Mouse (Mus musculus) adrenal gland, postnatal 25 days (tissue): ENCODE data around the gene Lrpap1. TPM values are rescaled to one million over a fixed set of nuclear protein-coding genes. Genes with fewer than 3 reads are reported as not detected.

ENCODE experiments used
- DNase-seq: peaks from one replicate; pipeline ENCODE4 v3.0.0; 2021; ENCODE audit warnings: mixed read lengths
- long read RNA-seq: library from polyadenylated mRNA; stranded (forward); transcript quantifications from one replicate; pipeline ENCODE4 v2.0.0, GENCODE M21; 2021
- total RNA-seq: library from RNA; stranded (reverse); gene quantifications from 2 replicates; pipeline ENCODE4 v1.2.3, GENCODE M21; 2021

Lrpap1 gene
- total RNA-seq = 105 and 120 TPM in 2 replicates
- long read RNA-seq, transcript Lrpap1-201 (8 exons, 2,981 nt) = major isoform, 216 of 242 reads
- long read RNA-seq, partial matches to known transcripts = 7 of 242 reads
- long read RNA-seq, other reads (novel, unspliced or antisense) = 19 of 242 reads

DNA sequence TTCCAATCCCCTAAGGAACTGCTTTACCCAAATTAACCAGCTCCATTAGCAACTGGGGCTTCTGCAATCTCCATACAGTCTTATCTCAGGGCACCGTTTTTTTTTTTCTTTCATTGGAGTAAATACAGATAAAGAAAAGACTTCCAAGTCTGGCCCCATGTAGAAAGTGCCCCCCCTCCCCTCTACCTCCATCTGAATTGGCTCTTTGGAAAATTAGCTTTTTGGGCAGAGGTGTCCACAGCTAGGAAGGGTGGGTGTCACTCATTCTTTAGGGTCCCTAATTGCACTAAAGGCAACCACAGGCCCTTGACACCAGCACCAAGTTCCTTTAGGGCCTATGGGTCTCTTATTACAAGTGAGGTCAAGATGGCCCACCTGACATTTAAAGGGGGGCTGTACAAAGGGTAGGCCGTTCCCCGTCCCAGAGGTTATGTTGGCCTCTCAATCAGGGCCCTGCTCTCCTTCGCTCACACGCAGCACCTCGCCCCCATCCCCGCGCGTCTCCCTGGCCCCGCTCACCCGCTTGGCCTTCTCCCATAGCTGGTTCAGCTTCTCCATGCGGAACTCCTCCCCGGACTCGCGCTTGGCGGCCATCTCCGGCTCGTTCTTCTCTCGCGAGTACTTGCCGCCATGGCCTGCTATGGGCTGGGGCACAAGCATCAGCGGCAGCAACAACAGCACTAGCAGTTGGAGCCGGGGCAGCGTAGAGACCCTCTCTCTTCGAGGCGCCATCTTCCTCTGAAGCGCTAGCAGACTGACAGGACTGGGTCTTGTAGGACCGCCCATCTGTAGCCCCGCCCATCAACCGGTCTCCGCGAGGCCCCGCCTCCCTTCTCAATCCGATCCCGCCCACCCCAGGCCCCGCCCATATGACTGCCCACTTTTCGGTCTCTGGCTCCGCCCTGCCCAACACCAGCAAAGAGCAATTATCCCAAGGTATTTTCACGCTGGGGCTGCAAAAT lies at the start of gene Lrpap1:
Lrpap1 (minus strand) TSS at position 807 of the 962 bp plus-strand sequence.
- peak; percentile 92 for DNase-seq

DNA sequence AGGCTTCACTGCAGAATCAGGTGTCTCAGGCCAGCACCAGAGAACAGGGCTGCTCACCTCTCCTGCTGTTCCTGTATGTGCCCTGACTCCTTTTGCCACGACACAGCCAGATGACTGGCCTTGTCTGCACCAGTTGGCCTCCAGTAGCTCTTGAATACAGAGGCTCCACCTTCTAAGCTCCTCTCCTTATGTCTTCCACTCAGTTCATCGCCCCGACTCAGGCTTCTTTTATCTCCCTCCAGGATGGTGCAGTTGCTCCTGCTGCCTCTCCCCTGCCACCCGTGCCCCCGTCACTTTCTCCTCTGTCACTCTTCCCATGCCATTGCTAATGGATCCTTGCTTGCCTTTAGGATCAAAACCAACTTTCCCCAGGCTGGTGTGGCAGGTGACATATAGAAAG lies 44.4 kb upstream of the Lrpap1 start:
- DNase-seq = no peak

DNA sequence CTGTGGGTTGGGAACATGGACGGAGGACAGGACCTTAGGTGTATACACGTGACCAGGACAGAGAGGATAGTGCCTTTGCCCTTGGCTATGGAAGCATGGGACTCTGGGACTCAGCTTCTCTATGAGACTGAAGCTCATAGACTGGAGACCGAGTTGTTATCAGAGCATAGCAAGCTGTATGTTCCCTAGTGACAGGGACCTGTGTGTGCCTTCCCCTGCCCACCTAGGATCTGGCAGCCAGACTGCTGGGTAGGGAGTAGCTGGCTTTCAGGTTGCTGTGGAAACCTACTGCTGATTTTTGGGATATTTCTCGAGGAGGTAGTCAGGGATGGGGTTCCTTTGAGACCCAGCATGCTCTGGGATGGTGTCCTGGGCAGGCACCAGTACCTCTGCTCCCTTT lies 44.0 kb upstream of the Lrpap1 start:
- DNase-seq = no peak

DNA sequence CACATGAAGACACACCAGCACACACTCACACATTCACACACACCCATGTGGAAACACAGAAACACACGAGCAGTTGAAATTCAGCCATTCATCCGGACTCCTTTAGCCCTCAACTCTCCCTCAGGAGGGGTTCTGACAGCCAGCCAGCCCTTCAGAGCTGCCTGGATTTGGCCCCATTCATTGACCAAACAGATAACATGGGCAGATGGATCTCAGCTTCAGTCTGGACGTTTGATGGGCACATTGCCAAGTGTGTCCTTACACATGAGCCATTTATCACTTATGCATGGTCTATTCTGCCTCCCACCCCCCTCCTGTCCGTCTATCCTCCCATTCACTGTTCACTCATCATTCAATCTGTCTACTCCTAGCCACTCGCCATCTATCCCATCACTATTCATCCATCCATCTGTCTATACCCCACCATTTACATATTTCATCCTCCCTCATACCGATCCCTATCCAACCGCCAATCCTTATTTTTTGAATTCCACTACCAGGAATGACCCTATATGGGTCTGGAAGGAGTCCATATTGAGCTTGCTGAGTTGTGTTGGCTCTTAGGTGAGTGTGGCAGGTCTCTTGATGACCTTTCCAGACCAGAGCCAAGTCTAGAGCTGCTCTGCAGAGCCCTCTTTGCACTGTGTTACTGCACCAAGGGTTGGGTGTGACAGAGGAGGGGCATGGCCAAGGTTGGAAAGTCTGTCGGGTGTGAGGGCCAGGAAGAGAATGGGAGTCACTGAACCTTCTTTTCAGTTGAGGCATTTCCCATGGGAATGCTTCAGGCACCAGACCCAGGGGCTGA lies 42.6 kb upstream of the Lrpap1 start:
- DNase-seq = no peak

DNA sequence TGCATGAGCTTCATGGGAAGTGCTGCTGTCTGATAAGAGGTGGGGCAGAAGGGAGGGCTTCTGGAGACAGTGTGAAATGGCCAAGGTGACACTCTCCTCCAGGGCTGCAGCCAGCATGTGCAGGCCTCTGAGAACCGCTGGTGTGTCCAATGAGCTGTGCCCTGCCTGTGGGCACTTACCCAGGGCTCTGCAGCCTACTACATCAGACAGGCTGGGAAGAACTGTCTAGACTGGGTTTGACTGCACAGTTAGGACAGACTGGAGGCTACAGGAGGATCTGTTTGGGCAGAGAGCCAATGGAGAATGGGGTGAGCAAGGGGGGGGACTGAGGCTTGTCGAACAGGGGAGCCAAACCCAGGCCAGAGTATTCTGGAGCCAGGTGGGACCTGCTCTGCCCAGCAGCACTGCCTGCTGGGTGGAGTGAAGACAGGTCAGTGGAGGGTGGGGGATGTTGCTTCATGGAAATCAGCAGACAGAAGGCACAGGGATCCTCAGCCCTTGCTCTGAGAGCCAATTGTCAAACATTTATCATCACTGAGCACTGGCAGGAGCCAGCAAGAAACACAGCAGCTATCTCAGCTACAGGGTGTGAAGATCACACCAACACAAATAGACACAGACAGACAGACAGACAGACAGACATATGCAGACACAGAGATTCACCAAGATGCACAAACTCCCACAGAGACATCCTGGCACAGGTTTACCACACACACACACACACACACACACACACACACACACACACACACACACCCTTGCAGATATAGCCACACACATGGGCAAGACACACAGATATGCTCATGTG lies 41.8 kb upstream of the Lrpap1 start:
- DNase-seq = no peak

DNA sequence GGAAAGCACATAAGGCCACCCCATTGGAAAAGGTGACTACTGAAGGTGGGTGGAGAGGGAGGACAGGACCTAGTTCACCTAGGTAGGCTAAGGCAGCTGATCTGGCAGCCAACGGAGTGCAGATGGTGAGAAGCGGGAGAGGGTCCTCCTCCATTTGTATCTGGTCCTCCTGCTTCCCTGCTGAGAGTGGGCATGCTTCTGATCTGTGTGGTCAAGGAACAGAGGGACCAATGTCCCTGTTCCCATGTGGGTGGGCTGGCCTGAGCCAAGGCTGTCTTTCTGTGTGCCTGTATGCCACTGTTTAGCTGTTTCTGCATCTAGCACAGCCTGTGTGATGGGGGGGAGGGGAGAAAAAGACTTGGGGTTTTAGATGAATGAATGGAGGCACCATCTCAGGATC lies 41.2 kb upstream of the Lrpap1 start:
- no peak for DNase-seq

DNA sequence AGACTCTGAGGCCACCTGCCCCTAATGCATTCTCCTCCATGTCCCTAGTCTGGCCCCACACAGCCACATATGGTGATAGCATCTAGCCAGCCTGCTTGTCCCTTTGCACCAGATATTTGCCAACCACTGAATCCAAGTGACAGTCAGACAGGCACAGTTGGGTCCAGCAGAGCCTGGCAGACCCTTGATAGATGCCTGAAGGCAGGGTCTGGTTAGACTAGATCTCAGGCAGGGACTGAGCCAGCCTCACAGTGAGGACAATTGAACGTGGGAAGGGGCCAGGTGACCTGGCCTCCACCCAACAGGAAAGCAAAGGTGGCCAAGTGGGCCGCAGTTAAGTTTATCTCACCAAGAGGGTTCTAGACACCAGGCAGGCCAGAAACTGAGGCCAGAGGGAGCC lies 39.1 kb upstream of the Lrpap1 start:
- DNase-seq = no peak

DNA sequence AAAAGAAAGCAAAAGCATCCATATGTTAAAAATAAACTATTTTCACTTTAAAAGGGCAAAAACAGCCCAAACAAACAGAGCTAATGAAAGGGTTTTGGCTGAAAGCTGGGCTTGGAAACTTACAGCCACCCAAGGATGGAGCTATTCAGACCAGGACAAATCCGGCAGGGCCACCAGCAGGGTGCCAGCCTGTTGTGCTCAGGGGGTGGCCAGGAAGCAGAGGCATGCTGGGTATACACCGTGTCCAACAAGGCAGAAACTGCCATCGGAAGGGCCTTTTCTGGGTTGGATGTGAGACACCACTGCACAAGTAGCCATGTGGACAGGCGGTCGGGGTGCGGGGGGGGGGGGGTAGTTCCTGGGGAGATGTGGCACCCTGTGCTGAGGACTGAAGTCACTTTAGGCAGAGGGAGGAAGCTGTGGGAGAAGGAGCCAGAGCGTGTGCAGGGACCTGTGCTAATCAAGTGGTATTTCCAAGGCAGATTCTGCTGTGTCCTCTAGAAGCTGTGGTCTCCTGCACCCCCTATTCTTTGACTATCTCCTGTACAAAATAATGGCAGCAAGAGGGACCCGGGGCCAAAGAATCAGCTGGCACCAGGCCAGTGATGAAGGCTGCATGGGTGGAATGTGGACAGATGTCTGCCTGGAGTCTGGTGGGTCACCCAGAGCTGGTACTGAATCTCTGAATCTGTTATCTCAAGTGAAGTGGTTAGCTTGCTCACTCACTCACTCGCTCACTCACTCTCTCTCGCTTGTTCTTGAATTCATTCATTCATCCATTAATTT lies 38.1 kb upstream of the Lrpap1 start:
- DNase-seq = no peak

DNA sequence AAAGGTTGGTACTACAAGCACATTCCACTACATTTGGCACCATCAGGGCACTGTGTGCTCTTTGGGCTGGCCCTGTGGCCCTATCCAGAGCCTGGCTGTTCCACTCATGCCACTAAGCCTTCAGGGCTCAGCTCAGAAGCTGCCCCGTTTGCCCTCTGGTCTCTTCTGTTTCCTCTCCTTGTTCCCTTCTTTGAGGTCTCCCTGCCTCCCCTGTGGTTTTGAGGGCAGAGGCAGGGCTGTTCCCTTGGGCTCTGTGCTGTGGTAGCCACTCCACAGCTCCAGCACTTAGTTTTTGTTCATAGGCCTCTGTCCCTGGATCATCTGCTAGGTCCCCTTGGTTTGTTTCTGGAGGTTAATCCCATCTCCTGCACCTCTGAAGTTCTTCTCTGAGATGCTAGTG lies 37.3 kb upstream of the Lrpap1 start:
- no peak for DNase-seq

DNA sequence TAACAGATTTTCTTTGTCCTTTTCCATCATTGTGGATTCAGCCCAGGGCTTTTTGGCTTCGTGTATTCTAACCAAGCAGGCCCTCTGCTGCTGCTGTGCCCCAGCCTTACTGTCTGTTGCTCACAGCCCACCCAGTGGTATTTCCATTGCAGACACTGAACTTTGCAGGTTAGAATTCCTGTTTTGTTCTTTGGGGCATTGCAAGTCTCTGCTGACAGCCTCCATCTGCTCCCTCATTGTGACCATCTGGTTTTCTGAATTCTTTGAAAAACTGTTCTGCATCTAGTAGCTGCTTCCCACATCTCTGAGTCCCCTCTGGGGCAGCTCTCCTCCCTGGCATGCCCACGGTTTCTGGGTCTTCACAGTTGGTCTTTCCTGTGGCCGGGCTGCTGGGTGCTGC lies 35.8 kb upstream of the Lrpap1 start:
- DNase-seq = no peak

DNA sequence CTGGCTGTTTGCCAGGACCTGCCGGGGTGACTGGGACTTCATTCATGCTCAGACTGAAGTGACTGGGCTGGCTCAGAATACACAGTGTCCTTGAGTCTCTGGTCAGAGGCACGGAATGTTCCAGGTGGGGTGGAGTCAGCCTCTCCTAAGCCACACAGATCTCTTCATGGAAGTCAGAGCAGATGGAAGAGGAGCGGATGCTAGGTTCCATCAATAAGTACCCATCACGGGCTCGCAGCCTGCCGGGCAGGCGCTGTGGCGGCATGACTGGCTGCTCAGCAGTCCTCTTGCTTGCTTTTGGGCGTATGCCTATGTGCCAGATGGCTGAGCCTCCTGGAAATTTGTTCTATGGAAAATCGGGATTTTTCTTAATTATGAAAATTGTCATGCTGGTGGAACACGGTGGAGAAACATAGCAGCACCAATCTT lies 32.6 kb upstream of the Lrpap1 start:
- peak; percentile 56 for DNase-seq

DNA sequence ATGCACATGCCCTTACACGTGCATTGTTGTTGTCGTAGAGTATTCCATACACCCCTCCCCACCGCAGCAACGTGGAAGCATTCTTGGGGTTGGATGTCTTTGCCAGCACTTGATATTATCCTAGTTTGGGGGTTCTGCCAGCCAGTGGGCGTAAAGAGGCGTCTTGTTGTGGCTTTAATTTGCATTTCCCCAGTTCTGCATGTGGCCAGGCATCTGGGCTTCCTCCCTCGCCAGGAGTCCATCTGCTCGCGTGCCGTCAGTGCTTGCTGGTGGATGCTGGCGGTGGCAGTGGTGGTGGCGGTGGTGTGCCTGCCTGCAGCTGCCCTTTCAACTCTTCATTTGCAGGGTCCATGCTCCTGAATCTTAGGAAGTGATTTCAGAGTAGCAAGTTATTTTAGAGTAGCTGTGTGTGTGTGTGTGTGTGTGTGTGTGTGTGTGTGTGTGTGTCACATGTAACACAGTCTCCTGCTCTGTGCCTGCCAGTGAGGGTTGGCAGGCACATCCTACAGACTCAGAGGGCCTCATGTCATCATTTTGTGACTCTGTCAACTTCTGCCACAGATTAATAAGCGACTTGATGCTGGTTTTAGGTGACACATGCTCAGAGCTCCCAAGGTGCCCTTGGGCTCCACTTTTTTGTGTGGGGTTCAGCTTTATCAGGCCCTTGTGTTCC lies 32.1 kb upstream of the Lrpap1 start:
- no peak for DNase-seq

DNA sequence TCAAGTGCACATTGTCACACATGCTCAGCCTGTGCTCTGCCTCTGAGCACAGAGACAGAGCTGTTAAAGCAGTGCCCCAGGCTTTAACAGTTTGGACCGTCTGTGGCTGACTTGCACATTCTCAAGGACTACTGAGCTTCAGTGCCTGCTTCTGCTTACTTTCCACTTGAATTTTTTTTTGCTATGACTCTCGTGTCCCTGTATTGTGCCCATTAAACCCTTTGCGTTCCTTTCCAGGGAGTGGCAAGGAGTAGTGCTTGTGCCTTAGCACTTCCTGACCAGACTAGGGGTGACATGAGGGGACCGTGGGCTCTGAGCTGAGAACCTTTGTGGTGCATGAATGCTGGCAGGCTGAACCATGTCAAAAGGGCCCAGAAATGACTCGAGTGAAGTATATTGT lies 30.3 kb upstream of the Lrpap1 start:
- DNase-seq = no peak

DNA sequence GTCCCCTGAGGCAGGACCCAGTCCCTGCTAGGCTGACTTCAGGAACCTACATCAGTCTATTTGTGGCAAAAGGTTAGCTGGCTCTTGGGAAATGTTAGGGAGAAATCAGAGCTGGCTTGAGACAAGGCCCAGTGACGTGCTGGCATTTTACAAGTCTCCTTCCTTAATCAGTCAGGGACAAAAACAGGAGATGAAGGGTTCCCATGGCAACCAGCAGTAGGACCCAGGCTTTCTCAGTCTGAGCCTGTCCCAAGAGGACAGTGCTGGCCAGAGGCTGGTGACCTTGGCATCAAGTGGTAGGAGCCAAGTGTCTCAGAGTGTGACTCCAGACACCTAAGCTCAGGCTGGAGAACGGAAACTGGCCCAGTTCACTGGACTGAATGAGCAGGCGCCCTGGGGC lies 28.7 kb upstream of the Lrpap1 start:
- DNase-seq = no peak

DNA sequence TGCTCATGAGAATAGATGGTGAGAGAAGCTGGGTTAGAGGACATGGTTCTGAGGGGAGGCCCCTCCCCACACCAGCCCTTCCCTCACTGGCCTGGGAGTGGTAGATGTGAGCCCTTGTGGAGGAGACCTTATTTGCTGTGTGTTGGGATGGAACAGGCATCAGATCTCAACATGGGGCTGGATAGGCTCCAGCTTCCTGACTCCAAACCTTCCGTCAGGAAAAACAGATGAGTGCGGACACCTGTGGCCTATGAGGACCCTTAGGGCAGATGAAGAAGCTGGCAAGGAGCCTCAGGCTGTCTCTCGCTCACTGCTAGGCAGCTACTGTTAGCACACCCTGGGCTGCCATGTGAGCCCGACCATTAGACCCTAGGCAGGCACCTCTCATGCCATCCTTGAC lies 27.9 kb upstream of the Lrpap1 start:
- no peak for DNase-seq

DNA sequence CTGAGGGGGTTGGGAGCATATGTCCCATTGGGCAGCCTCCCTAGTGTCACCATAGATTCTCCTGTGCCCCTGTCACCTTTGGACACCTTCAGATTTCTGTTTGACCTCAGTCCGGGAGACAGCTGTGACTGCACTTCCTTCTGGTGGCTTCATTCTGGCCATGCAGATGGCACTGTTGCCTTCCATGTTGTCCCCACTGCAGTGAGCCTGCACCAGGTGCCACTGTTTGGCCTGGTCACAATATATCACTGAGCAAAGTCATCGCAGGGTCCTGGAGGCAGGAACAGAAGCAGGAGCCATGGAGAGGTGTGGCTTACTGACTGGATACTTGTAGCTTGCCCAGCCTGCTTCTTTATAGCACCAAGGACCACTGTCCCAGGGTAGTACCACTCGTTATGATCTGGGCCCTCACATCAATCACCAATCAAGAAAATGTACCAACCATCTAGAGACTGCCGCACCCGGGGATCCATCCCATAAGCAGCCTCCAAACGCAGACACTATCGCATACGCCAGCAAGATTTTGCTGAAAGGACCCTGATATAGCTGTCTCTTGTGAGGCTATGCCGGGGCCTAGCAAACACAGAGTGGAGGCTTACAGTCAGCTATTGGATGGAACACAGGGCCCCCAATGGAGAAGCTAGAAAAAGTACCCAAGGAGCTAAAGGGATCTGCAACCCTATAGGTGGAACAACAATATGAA lies 26.9 kb upstream of the Lrpap1 start:
- no peak for DNase-seq

DNA sequence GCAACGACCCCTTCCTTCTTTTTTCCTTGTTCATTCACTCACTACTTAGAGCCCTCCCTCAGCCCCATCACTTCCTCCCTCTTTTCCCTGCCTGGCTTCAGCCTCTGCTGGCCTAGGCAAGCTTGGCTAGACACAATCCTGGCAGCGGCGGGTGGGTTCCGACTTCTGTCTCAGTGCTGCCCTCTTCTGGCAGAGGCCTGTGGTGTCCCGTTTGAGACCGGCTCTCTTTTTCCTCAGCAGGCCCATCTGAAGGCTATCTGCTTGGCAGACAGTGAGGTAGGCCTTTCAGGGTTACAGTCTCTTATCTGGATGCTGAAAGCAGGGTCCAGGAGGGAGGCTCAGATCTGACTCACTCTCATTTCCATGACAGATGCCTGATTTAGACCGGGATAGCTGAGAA lies 26.2 kb upstream of the Lrpap1 start:
- peak; percentile 86 for DNase-seq

DNA sequence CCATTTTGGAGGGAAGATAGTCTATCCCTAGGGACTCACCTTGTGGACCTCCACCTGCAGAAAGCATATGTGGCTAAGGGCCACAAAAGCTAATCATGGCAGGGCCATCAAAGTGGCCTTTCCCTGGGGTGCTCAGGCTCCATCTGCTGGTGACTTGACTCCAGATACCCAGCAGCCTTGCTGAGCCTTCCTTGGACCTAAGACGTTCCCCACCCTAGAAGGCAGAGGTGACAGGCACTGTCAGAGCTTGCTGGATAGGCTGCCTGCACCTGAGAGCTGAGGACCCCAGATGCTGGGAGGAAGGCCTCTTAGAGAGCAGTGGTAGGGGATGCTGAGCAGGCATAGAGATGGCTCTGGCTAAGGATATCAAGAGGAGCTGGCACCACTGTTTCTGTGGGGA lies 25.7 kb upstream of the Lrpap1 start:
- no peak for DNase-seq

DNA sequence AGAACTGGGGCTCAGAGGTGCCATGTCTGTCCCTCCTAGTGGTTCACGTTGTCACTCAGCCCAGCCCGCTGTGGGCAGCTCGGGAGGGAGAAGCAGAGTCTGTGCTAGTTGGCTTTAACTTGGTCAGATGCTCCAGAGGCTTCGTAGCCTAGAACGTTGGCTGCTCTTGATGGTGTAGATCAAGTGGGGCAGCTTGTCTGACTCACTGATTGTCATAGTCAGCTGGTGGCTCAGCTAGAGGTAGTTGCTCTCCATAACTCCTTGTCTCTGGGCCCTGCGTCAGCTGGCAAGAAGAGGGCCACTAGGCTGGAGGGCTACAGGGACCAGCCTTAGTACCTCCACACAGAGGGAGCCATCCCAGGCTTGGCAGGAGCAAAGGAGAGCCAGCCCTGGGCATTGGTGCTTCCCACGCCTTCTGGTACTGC lies 24.2 kb upstream of the Lrpap1 start:
- no peak for DNase-seq

DNA sequence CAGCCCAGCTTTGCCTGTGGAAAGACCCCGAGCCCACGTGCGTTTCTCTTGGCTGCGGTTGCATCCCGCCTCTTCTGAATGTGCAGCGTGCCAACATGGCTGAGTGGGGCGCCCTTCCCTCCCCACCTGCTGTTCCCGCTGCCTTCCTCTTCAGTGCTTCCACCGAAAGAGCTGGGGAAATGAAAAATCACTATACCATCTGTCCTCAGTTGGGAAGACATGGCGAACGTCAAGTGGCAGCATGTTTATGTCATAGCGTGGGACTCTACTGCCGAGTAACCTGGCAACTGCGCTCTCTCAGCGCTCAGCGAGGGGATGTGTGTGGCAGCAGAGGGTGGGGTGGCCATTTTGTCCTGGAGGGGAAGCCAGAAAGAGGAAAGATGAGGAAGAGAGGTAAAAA lies 23.6 kb upstream of the Lrpap1 start:
- DNase-seq = no peak
